Mouse (Mus musculus) midbrain, embryonic 11.5 days (tissue): ENCODE data around the gene Nip7. TPM values are rescaled to one million over a fixed set of nuclear protein-coding genes. Genes with fewer than 3 reads are reported as not detected.
A peak's percentile ranks its signal among the peaks of the same experiment; 100 is the strongest.
"Not testable (repeated sequence)": the region's sequence is repeated elsewhere in the genome, so short reads cannot be mapped to it uniquely, and the experiment has no call there.

ENCODE experiments used
- ATAC-seq: fragments of 200-750 bp; cut with Nextera tagmentation; 2 replicates; pipeline ENCODE4 v1.8.0; 2017; ENCODE audit warnings: moderate TSS enrichment, moderate library complexity; ENCODE audit not compliant: low FRiP score
- DNase-seq: peaks from one replicate; pipeline ENCODE4 v3.0.0; 2015; ENCODE audit warnings: low spot score; ENCODE audit errors: missing footprints
- H3K27ac ChIP-seq: fragments of 300-500 bp; sonication (generic); 2 replicates; pipeline ENCODE4 v1.5.1; 2014; ENCODE audit warnings: low read depth, low read length
- H3K27me3 ChIP-seq: fragments of 300-500 bp; sonication (generic); 2 replicates; pipeline ENCODE4 v1.6.1; 2014; ENCODE audit warnings: mild to moderate bottlenecking, low read length, moderate library complexity, mixed read lengths; ENCODE audit not compliant: control insufficient read depth, insufficient read depth
- H3K36me3 ChIP-seq: fragments of 300-500 bp; sonication (generic); 2 replicates; pipeline ENCODE4 v1.6.1; 2014; ENCODE audit warnings: mild to moderate bottlenecking, low read length, moderate library complexity, mixed read lengths; ENCODE audit not compliant: control insufficient read depth, insufficient read depth
- H3K4me1 ChIP-seq: fragments of 300-500 bp; sonication (generic); 2 replicates; pipeline ENCODE4 v1.6.1; 2014; ENCODE audit warnings: low read length; ENCODE audit not compliant: control insufficient read depth, insufficient read depth
- H3K4me2 ChIP-seq: fragments of 300-500 bp; sonication (generic); 2 replicates; pipeline ENCODE4 v1.6.1; 2014; ENCODE audit warnings: mild to moderate bottlenecking, moderate library complexity
- H3K4me3 ChIP-seq: fragments of 300-500 bp; sonication (generic); 2 replicates; pipeline ENCODE4 v1.5.1; 2014; ENCODE audit warnings: low read depth, low read length
- H3K9ac ChIP-seq: fragments of 300-500 bp; sonication (generic); 2 replicates; pipeline ENCODE4 v1.6.1; 2014; ENCODE audit warnings: low read length
- H3K9me3 ChIP-seq: fragments of 300-500 bp; sonication (generic); 2 replicates; pipeline ENCODE4 v1.6.1; 2016; ENCODE audit warnings: low read length; ENCODE audit not compliant: control insufficient read depth
- WGBS: fragments of 180-500 bp; shearing (Covaris S2); extraction: QIAGEN DNeasy Blood & Tissue Kit; methylation state at CpG from one replicate; pipeline ENCODE4 v1.1.7; 2014; 5-methylcytosine and 5-hydroxymethylcytosine counted together
- polyA plus RNA-seq: library from polyadenylated mRNA; unstranded; fragments of >200 nt; fragmentation: Nextera tagmentation; extraction: Ambion mirVana; gene quantifications from 2 replicates; pipeline ENCODE4 v1.2.1, GENCODE M21; 2014

The Nip7 gene
- polyA plus RNA-seq, 1 experiment from 2014 or later = 102 TPM

DNA sequence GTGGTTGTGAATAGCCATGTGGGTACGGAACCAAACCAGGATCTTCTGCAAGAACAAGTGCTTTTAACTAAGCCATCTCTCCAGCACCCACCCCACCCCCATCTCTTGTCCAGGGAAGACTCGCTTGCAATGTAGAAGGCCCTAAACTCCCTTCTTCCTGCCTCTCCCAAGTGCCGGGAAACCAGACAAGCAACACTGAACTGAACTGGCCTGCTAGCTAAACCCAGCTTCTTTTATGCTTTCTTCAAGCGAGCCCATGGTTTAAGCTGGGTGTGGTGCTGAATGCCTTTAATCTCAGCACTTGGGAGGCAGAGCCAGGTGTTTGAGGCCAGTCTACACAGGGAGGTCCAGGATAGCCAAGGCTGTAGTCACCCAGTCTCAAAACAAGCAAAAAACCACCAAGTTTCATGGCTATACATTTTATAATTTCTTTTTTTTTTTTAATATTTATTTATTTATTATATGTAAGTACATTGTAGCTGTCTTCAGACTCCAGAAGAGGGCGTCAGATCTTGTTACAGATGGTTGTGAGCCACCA, 31.9 kb downstream of the Nip7 start:
- no peak overlapping the region for H3K9ac ChIP-seq
- WGBS = 92% methylated on average over 5 of the region's 5 CpGs
- peaks cover 12% of the 10 kb centered on the region for H3K36me3 ChIP-seq

DNA sequence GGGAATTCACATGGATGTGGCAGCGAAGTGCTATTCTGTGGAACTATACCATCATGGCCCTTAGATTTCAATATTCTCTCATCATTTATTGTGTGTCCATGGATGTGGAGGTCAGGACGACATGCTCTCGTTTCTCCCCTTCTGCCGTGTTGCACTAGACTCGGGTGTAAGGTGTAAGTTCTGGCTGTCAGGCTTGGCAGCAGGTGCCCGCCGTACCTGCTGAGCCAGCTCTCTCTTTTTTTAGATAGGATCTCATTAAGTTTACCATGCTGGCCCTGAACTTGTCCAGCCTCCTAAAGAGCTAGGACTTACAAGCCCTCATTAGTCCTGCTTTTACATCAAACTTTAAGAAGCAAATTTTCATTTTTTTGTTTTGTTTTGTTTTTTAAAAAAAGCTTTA, 33.9 kb downstream of the Nip7 start:
- no peak for ATAC-seq
- 94% methylated on average over 7 of the region's 7 CpGs for WGBS
- H3K27ac ChIP-seq = no peak overlapping the region
- DNase-seq = no peak
- H3K36me3 ChIP-seq = peaks cover 16% of the 10 kb centered on the region
- no peak overlapping the region for H3K9ac ChIP-seq
- H3K4me3 ChIP-seq = no peak overlapping the region
- H3K27me3 ChIP-seq = no peaks in the 10 kb centered on the region
- no peak overlapping the region for H3K4me2 ChIP-seq
- peaks cover 11% of the 10 kb centered on the region for H3K4me1 ChIP-seq
- no peaks in the 10 kb centered on the region for H3K9me3 ChIP-seq

More for the DNA sequence above, 31.9 kb downstream of the Nip7 start:
- no peak overlapping the region for H3K4me3 ChIP-seq
- no peak overlapping the region for H3K4me2 ChIP-seq
- no peak overlapping the region for H3K27ac ChIP-seq
- DNase-seq (peak; percentile 73), ATAC-seq (no peak)
- no peaks in the 10 kb centered on the region for H3K9me3 ChIP-seq
- no peaks in the 10 kb centered on the region for H3K4me1 ChIP-seq
- H3K27me3 ChIP-seq = no peaks in the 10 kb centered on the region

DNA sequence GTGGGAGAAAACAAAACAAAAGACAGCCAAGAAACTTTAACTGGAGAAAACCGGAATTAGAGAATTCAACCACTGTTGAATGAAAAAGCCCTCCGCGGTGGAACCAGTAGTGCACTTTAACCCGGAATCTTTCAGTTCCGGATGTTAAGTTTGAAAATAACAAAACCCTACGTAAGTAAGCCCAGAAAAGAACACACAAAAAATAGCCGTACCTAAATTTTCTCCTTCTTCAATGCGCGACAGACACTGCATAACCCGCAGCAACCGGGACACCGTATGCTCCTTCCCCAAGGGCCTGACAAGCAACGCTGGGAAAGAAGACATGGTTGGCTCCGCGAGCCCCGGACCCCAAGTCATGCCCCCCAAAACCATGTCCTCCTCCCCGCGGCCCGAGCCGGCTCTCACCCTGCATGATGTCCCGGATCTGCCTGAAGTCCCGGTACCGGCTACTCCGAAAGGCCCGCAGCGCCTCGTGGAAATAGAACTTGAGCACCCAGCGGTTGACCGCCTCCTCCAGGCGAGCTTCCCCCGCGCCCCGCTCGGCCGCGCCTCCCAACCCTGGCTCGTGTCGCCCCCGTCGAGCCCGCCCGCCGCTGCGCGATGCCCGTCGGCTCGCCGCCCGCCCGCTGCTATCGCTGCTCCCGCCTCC, 39.2 kb downstream of the Nip7 start:
- H3K4me1 ChIP-seq = peaks cover 11% of the 10 kb centered on the region
- no peaks in the 10 kb centered on the region for H3K27me3 ChIP-seq
- peaks cover 4% of the 10 kb centered on the region; the same call in 1 of the 2 replicates for H3K36me3 ChIP-seq
- H3K9me3 ChIP-seq = no peaks in the 10 kb centered on the region
- peak; percentile 96 for DNase-seq
- peak overlapping the region; percentile 89 for H3K9ac ChIP-seq
- H3K27ac ChIP-seq = peak overlapping the region; percentile 78
- ATAC-seq = peak; percentile 84
- WGBS = 2% methylated on average over 49 of the region's 53 CpGs
- H3K4me3 ChIP-seq = peak overlapping the region; percentile 91
- H3K4me2 ChIP-seq = peak overlapping the region; percentile 64

DNA sequence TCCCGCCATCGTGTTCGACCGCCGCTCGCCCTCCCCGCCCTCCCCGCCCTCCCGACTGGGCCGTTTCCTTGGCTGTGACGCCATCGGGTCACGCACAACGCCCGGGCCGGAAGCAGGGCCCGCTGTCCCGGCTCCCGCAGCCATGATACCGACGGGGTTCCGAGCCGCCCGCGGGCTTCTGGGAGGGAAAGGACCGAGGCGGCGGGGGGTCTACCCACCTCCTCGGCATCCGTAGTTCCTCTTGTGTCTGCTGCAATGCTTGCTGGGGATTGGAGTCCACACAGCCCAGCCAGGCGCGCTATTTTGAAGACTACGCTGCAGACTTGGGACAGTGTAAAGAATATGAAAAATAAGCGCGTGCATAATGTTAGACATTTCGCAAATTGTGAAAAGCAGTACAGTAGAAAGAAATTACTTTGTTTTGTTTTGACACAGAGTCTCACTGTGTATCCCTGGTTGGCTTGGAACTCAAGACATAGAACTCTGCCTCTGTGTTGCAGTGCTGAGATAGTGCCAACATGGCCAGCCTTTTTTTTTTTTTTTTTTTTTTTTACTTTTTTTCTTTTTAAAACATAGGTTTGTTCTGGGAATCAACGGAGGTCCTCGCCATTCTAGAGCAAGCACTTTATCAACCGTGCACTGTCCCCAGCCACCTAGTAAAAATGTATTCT, 39.8 kb downstream of the Nip7 start, which contains the start of gene Terf2:
TSS of gene Terf2 (minus strand) at position 182 of the 671 bp plus-strand sequence.
- H3K36me3 ChIP-seq = peaks cover 4% of the 10 kb centered on the region; the same call in 1 of the 2 replicates
- H3K4me2 ChIP-seq = peak within 1 kb of the TSS; percentile 64
- peak; percentile 99 for DNase-seq
- H3K4me3 ChIP-seq = peak within 1 kb of the TSS; percentile 91
- WGBS = 4% methylated on average over 38 of the region's 39 CpGs
- no peaks in the 10 kb centered on the region for H3K9me3 ChIP-seq
- H3K4me1 ChIP-seq = peaks cover 11% of the 10 kb centered on the region
- H3K27me3 ChIP-seq = no peaks in the 10 kb centered on the region
- H3K9ac ChIP-seq = peak within 1 kb of the TSS; percentile 89
- ATAC-seq = peak; percentile 94
- peak within 1 kb of the TSS; percentile 78 for H3K27ac ChIP-seq

DNA sequence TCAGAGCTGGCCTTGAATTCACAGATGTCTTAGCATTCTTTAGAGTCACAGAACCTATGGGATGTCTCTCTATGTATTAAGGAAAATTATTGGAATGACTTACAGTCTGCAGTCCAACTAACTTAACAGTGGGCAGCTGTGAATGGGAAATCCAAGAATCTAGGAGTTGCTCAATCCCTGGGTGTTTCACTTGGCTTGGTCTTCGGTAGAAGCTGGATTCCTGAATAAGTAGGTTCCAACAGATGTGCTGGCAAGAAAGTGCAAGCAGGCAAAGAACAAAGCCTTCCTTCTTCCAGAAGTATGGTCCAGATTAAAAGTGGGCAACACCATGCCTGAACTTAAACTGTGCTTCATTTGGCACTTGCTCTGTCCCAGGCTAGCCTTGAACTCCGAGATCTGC, 44.0 kb downstream of the Nip7 start:
- H3K27ac ChIP-seq = no peak overlapping the region
- H3K4me2 ChIP-seq = no peak overlapping the region
- WGBS = 86% methylated on average over 2 of the region's 2 CpGs
- no peaks in the 10 kb centered on the region for H3K4me1 ChIP-seq
- no peak for ATAC-seq
- no peaks in the 10 kb centered on the region for H3K27me3 ChIP-seq
- no peaks in the 10 kb centered on the region for H3K36me3 ChIP-seq
- H3K4me3 ChIP-seq = no peak overlapping the region
- H3K9ac ChIP-seq = no peak overlapping the region
- no peaks in the 10 kb centered on the region for H3K9me3 ChIP-seq
- no peak for DNase-seq

DNA sequence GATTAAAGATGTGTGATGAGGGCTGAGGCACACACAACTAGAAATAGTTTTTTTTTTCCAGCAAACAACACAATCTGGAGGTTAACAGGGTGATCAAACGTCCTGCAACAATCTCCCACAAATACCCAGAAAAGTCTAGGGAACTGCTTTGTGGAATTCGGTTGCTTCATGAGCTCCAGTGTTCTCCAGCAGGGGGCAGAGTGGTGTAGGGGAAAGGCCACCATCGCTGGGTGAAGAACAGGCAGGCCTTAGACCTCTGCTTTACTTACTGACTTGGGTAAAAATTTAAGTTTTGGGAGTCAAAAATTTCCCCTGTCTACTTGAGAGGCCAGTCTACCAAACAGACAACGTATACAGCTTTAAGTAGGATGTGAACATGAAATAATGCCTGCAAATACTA, 47.9 kb downstream of the Nip7 start:
- Histone ChIP-seq H3K4me2 (no peak overlapping the region), H3K27ac (no peak overlapping the region), H3K27me3 (no peaks in the 10 kb centered on the region), H3K4me1 (no peaks in the 10 kb centered on the region), H3K9ac (no peak overlapping the region), H3K4me3 (no peak overlapping the region), H3K36me3 (no peaks in the 10 kb centered on the region), H3K9me3 (no peaks in the 10 kb centered on the region)
- peak; percentile 96 for DNase-seq
- ATAC-seq = no peak
- WGBS = 10% methylated on average over 4 of the region's 4 CpGs

DNA sequence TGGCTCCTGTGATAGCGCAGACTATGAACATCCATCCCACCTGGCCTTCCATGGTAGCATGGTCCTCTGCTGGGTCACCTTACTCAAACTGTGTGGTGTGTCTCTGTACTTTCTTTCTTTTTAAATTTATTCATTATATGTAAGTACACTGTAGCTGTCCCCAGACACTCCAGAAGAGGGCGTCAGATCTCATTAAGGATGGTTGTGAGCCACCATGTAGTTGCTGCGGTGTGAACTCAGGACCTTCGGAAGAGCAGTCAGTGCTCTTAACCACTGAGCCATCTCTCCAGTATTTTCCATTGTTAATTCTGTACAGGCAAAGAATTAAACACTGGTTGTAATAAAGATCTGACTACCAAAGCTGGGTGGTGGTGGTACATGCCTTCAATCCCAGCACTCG, 51.4 kb downstream of the Nip7 start:
- H3K9me3 ChIP-seq, H3K4me3 ChIP-seq, H3K27ac ChIP-seq, H3K27me3 ChIP-seq, H3K36me3 ChIP-seq, DNase-seq, ATAC-seq, H3K4me1 ChIP-seq, H3K9ac ChIP-seq, H3K4me2 ChIP-seq: not testable (repeated sequence)
- WGBS = 96% methylated on average over 5 of the region's 5 CpGs

DNA sequence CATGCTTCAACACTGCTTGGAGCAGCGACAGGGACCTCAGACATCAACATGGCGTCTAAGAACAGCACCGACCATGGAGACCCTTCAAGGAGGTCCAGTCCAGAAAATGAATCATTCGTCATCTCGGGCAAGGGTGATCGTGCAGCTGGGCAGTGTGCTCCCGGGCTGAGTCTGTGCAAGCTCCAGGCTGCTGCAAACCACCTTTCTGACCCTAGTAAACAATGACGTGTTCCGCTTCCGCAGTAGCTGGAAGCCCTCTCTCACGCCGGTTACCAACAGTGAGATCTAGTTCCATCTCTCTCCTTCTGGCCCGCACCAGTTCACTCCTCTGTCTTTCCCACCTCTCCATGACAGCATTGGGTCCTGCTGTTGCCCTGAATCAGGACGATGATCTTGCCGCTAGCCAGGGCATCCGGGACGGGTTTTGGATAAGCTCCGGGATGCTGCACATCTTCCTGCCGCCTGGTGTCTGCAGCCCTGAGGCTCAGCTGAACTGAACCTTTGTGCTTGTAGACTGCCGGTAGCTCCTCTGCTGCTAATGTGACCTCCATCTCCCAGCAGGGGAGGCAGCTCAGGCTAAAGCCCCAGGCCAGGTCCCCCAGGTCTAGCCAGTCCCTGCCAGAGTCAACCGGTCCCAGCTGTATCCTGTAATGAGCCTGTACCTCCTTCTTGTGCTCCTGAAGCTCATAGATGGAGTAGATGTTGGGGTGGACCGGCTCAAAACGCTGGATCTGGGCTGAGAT, 52.5 kb downstream of the Nip7 start:
- DNase-seq (peak; percentile 77), ATAC-seq (no peak)
- WGBS = 73% methylated on average over 23 of the region's 23 CpGs
- no peaks in the 10 kb centered on the region for H3K36me3 ChIP-seq
- peaks cover 3% of the 10 kb centered on the region; the same call in 1 of the 2 replicates for H3K4me1 ChIP-seq
- H3K9ac ChIP-seq = no peak overlapping the region
- H3K4me2 ChIP-seq = no peak overlapping the region
- H3K4me3 ChIP-seq = no peak overlapping the region
- no peaks in the 10 kb centered on the region for H3K27me3 ChIP-seq
- H3K9me3 ChIP-seq = no peaks in the 10 kb centered on the region
- H3K27ac ChIP-seq = no peak overlapping the region
